Mouse (Mus musculus) lung, embryonic 16.5 days (tissue): ENCODE results near the gene Nr5a1. TPM values are rescaled to one million over a fixed set of nuclear protein-coding genes. Genes with fewer than 3 reads are reported as not detected.

Experiments used
- ATAC-seq: fragments of 200-750 bp; cut with Nextera tagmentation; 2 replicates; pipeline ENCODE4 v1.8.0; 2017; ENCODE audit warnings: low read depth, mild to moderate bottlenecking, moderate library complexity
- H3K27ac ChIP-seq: fragments of 300-500 bp; sonication (generic); 2 replicates; pipeline ENCODE4 v1.5.1; 2014; ENCODE audit warnings: mild to moderate bottlenecking, control low read depth, low read length
- H3K27me3 ChIP-seq: fragments of 300-500 bp; sonication (generic); 2 replicates; pipeline ENCODE4 v1.6.1; 2014; ENCODE audit warnings: low read depth, low read length, mixed read lengths; ENCODE audit not compliant: control insufficient read depth, insufficient read depth
- H3K36me3 ChIP-seq: fragments of 300-500 bp; sonication (generic); 2 replicates; pipeline ENCODE4 v1.6.1; 2014; ENCODE audit warnings: low read length; ENCODE audit not compliant: control insufficient read depth, insufficient read depth
- H3K4me1 ChIP-seq: fragments of 300-500 bp; sonication (generic); replicated peaks from 2 replicates; pipeline ENCODE4 v1.6.1; 2014; ENCODE audit warnings: low read length, mixed read lengths; ENCODE audit not compliant: control insufficient read depth, insufficient read depth
- H3K4me2 ChIP-seq: fragments of 300-500 bp; sonication (generic); 2 replicates; pipeline ENCODE4 v1.6.1; 2014; ENCODE audit warnings: low read depth, low read length, control low read depth
- H3K4me3 ChIP-seq: fragments of 300-500 bp; sonication (generic); 2 replicates; pipeline ENCODE4 v1.5.1; 2014; ENCODE audit warnings: mild to moderate bottlenecking, low read length, control low read depth
- H3K9ac ChIP-seq: fragments of 300-500 bp; sonication (generic); 2 replicates; pipeline ENCODE4 v1.6.1; 2014; ENCODE audit warnings: low read length, control low read depth
- H3K9me3 ChIP-seq: fragments of 300-500 bp; sonication (generic); 2 replicates; pipeline ENCODE4 v1.6.1; 2016; ENCODE audit warnings: low read length; ENCODE audit not compliant: control insufficient read depth
- WGBS: fragments of 180-500 bp; shearing (Covaris S2); extraction: QIAGEN DNeasy Blood & Tissue Kit; methylation state at CpG from one replicate; pipeline ENCODE4 v1.1.7; 2014; 5-methylcytosine and 5-hydroxymethylcytosine counted together
- polyA plus RNA-seq: library from polyadenylated mRNA; unstranded; fragments of >200 nt; fragmentation: Nextera tagmentation; extraction: Ambion mirVana; gene quantifications from 2 replicates; pipeline ENCODE4 v1.2.1, GENCODE M21; 2015

Gene Nr5a1
- polyA plus RNA-seq, 1 experiment from 2014 or later = 0.21 TPM

DNA sequence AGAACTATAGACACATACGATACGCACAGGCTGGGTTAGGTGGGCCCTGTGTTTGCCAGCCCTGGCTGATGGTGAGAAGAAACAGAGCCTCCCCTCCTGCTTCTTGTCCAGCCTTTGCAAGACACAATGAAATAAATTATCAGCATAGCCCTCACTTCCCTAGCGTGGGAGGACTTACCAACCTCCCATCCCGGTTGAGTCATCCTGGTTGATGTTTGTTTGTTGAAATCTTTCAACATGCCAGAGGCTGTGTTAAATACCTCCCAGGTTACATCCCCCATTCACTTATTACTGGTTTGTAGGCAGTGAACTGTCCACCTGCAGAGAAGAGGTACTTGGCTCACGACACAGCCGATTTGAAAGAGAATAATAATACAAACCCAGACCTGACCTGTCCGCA, 66.7 kb downstream of the Nr5a1 start:
- Histone ChIP-seq H3K27me3 (no peaks in the 10 kb centered on the region), H3K9ac (no peak overlapping the region), H3K4me3 (no peak overlapping the region), H3K36me3 (no peaks in the 10 kb centered on the region), H3K9me3 (no peaks in the 10 kb centered on the region), H3K27ac (no peak overlapping the region), H3K4me2 (no peak overlapping the region), H3K4me1 (peaks cover 9% of the 10 kb centered on the region)
- no peak for ATAC-seq
- 81% methylated on average over 7 of the region's 7 CpGs for WGBS

- Histone ChIP-seq H3K9me3 (no peaks in the 10 kb centered on the region), H3K27ac (no peak overlapping the region), H3K36me3 (no peaks in the 10 kb centered on the region), H3K4me2 (no peak overlapping the region), H3K9ac (no peak overlapping the region), H3K4me1 (peaks cover 12% of the 10 kb centered on the region), H3K4me3 (no peak overlapping the region), H3K27me3 (no peaks in the 10 kb centered on the region)
- ATAC-seq = no peak
- WGBS = 62% methylated on average over 8 of the region's 8 CpGs
Measured at GRCm38 (mm10) chr2:38647201-38647606, 67.1 kb downstream of the Nr5a1 start.

DNA sequence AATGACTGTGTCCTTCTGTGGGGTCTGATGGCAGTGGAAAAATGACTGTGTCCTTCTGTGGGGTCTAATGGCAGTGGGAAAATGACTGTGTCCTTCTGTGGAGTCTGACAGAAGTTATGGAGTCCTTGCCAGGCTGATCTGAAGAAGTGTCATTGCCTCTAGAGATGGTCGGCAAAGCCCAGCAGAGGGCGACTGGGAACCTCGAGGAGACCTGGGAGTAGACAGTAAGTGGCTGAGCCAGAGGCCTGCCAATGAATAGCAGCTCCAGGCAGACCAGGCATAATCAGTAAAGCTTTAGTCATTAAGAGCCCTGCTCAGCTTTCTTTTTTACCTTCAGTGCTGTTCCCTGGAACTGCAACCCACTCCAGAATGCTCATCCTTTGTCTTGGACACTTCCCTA, 68.4 kb downstream of the Nr5a1 start:
- peaks cover 9% of the 10 kb centered on the region for H3K36me3 ChIP-seq
- H3K27me3 ChIP-seq = no peaks in the 10 kb centered on the region
- no peaks in the 10 kb centered on the region for H3K9me3 ChIP-seq
- H3K4me1 ChIP-seq = peaks cover 12% of the 10 kb centered on the region
- H3K27ac ChIP-seq = no peak overlapping the region
- no peak overlapping the region for H3K9ac ChIP-seq
- peak; percentile 69 for ATAC-seq
- 0% methylated on average over 3 of the region's 3 CpGs for WGBS
- no peak overlapping the region for H3K4me2 ChIP-seq
- H3K4me3 ChIP-seq = no peak overlapping the region

DNA sequence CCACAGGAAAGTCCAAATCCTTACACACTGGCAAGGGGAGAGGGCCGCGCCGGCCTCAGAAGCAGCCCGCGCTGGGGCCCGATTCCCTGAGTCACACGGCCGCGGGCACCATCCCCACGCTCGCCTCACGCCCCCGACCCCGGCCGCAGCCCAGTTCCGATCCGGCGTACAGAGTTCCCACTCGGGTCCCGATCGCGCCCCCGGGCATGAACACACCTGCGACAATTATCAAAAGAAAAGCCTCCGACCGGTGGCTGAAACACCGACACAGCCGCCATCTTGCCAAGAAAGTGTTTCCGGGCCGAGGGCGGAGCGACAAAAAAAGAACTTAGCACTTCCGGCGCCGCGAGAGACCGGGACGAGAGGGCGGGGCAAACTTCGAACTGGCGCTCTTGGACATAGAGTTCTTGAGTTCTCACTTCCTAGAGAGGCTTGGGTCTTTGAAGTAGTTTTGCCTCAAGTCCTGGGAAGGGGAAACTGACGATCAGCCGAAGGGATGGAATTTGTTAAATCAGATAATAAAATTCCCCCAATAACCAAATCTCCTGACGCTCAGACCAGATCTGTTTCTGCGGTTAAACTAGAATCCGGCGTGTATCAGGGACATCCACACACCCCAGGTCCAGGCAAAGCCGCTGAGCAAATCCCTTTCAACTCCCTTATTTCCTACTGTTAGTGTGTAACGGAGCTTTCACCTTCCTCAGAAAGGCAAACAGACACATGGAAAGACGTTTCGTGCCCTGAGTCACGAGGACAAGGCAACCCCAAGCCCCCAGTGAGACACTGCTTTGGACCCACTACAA, 70.5 kb downstream of the Nr5a1 start, which contains the start of gene Psmb7:
Gene Psmb7, minus strand, starts transcription at position 463 of the 803 bp plus-strand sequence.
- Histone ChIP-seq H3K27ac (peak within 1 kb of the TSS; percentile 46; the same call in 1 of the 2 replicates), H3K9me3 (no peaks in the 10 kb centered on the region), H3K9ac (peak within 1 kb of the TSS; percentile 94), H3K4me2 (peak within 1 kb of the TSS; percentile 92), H3K4me1 (peaks cover 12% of the 10 kb centered on the region), H3K36me3 (peaks cover 20% of the 10 kb centered on the region), H3K4me3 (peak within 1 kb of the TSS; percentile 98), H3K27me3 (no peaks in the 10 kb centered on the region)
- ATAC-seq = peak; percentile 90
- WGBS = 2% methylated on average over 52 of the region's 52 CpGs

Other genes starting within 250 kb of the Nr5a1 start
- 117 and 122 TPM in 2 replicates for gene Nek6, start 202.9 kb downstream of the Nr5a1 start, polyA plus RNA-seq
- 227 and 238 TPM in 2 replicates for gene Psmb7, start 70.5 kb downstream of the Nr5a1 start, polyA plus RNA-seq
- 0.60 and 0.79 TPM in 2 replicates for gene Nr6a1, start 213.1 kb upstream of the Nr5a1 start, polyA plus RNA-seq
- 7.5 and 7.7 TPM in 2 replicates for gene Olfml2a, start 217.4 kb upstream of the Nr5a1 start, polyA plus RNA-seq